Mouse (Mus musculus): Measurements from ENCODE around the gene Mrpl37. TPM values are rescaled to one million over a fixed set of nuclear protein-coding genes. Genes with fewer than 3 reads are reported as not detected.

The Mrpl37 gene
- polyA plus RNA-seq, 1 experiment: 104 TPM

DNA sequence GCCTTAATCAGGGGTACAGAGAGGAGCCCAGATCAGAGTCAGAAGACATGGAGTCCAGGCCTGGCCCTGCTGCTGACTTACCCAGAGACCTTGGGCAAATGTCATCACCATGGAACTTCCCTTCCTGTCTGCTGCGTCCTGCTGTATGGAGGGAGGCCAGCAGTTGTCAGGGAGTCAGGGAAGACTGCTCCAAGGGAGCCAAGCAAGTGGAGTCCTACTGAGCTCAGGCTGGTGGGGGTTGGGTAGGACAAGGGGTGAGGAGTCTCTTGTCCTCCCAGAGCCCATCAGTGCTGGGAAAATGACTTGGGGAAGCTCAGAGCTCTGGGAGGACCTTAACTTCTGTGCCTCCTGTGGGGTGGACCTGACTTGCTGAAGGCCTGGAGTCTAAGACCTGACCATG lies 17.7 kb upstream of the Mrpl37 start:
- 0 out of 2 replicates have a peak, but pooled peaks cover 5% of the 10 kb centered on the region for H3K4me1 ChIP-seq (ENCODE audit: control insufficient read depth, insufficient read depth, insufficient read length, low read length)
- no peak overlapping the region for H3K27ac ChIP-seq (replicated peaks; ENCODE audit: low read depth, low read length)
- no peak overlapping the region for H3K4me3 ChIP-seq (ENCODE audit: insufficient read depth, low read depth, low read length)

DNA sequence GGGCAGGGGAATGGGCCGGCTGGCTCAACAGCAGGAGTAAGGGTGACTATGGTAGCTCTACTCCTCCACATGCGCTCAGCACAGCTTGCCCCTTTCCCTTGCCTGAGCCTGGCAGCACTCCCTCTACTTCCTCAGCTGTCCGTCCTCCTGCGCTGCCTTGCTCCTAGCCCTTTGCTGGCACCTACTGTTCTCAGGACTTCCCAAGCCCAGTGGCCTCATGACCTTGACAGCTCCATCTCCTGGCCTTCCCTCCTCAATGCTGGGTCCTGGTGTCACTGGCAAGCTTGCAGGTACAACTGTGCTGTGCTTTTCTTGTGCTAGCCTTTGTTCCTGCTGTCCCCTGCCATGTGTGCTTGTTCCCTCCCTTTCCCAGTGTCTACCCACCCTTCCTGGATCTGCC lies 16.5 kb upstream of the Mrpl37 start:
- H3K4me3 ChIP-seq (ENCODE audit: insufficient read depth, low read depth, low read length): no peak overlapping the region
- H3K4me1 ChIP-seq (ENCODE audit: control insufficient read depth, insufficient read depth, insufficient read length, low read length): 0 out of 2 replicates have a peak, but pooled peaks cover 5% of the 10 kb centered on the region
- H3K27ac ChIP-seq (replicated peaks; ENCODE audit: low read depth, low read length): no peak overlapping the region

DNA sequence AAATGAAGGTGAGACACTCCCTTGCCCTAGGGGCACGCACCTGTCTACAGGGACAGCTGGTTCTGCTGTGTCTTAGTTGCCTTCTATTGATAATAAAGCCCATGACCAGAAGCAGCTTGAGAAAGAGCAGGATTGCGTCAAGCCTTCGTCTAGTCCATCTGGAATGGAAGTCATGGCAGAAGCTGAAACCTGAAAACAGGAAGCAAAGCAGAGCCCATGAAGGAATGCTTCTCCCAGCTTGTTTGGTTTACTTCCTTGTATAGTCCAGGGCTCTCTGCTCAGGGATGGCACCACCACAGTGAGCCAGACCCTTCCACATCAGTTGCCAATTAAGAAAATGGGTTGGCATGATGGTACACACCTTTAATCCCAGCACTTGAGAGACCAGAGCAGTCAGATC lies 15.5 kb upstream of the Mrpl37 start:
- Histone ChIP-seq H3K4me1 (ENCODE audit: control insufficient read depth, insufficient read depth, insufficient read length, low read length) (0 out of 2 replicates have a peak, but pooled peaks cover 5% of the 10 kb centered on the region), H3K27ac (replicated peaks; ENCODE audit: low read depth, low read length) (no peak overlapping the region), H3K4me3 (ENCODE audit: insufficient read depth, low read depth, low read length) (no peak overlapping the region)

GRCm38 (mm10) chr4:107079716-107080115 lies 13.0 kb upstream of the Mrpl37 start:
- Histone ChIP-seq H3K4me1 (ENCODE audit: control insufficient read depth, insufficient read depth, insufficient read length, low read length) (0 out of 2 replicates have a peak, but pooled peaks cover 5% of the 10 kb centered on the region), H3K4me3 (ENCODE audit: insufficient read depth, low read depth, low read length) (no peak overlapping the region), H3K27ac (replicated peaks; ENCODE audit: low read depth, low read length) (no peak overlapping the region)

GRCm38 (mm10) chr4:107078894-107079293 lies 12.2 kb upstream of the Mrpl37 start:
- Histone ChIP-seq H3K27ac (replicated peaks; ENCODE audit: low read depth, low read length) (no peak overlapping the region), H3K4me1 (ENCODE audit: control insufficient read depth, insufficient read depth, insufficient read length, low read length) (0 out of 2 replicates have a peak, but pooled peaks cover 5% of the 10 kb centered on the region), H3K4me3 (ENCODE audit: insufficient read depth, low read depth, low read length) (no peak overlapping the region)

GRCm38 (mm10) chr4:107075456-107075855 lies 8.8 kb upstream of the Mrpl37 start:
- Histone ChIP-seq H3K4me1 (ENCODE audit: control insufficient read depth, insufficient read depth, insufficient read length, low read length) (0 out of 2 replicates have a peak, but pooled peaks cover 2% of the 10 kb centered on the region), H3K27ac (replicated peaks; ENCODE audit: low read depth, low read length) (no peak overlapping the region), H3K4me3 (ENCODE audit: insufficient read depth, low read depth, low read length) (no peak overlapping the region)

- H3K4me1 ChIP-seq (ENCODE audit: control insufficient read depth, insufficient read depth, insufficient read length, low read length): no peaks in the 10 kb centered on the region
- H3K4me3 ChIP-seq (ENCODE audit: insufficient read depth, low read depth, low read length): no peak overlapping the region
- H3K27ac ChIP-seq (replicated peaks; ENCODE audit: low read depth, low read length): no peak overlapping the region
These were observed 5.7 kb upstream of the Mrpl37 start for GRCm38 (mm10) chr4:107072343-107072742.

DNA sequence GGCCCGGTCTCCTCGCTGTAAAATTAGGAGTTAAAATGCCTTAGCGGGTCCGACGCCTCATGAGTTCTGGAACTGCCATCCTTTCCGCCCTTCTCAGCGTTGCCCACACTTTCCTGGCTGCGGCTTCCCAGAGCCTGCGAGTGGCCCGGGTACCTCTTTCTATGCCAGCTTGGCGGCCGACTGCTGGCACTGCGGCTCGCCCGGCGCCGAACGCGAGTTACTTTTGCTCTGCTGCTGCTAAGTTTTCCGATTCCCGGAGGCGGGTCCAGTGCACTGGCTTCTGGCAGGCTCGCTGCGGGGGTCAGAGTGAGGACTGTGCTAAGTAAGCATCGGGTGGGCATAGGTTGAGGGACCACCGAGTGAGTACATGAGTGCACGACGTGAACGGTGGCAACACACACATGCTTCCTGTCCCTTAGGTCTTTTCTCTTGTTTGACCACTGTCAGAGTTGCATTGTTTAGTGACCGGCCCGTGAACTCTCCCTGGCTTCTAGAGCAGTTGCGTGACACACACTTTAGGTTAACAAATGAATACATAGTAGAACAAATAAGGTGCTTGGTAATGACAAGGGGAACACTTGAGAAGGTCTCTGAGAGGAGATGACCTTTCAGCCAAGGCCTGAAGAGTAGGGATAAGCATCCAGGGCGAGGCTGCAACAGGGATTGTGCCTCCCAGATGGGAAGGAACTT lies 628 bp upstream of the Mrpl37 start:
- H3K4me3 ChIP-seq (ENCODE audit: insufficient read depth, low read depth, low read length): peak overlapping the region; percentile 84
- peaks cover 4% of the 10 kb centered on the region; the same call in 1 of the 2 replicates for H3K4me1 ChIP-seq (ENCODE audit: control insufficient read depth, insufficient read depth, insufficient read length, low read length)
- H3K27ac ChIP-seq (replicated peaks; ENCODE audit: low read depth, low read length): peak overlapping the region; percentile 51

- Histone ChIP-seq H3K27ac (replicated peaks; ENCODE audit: low read depth, low read length) (no peak overlapping the region), H3K4me1 (ENCODE audit: control insufficient read depth, insufficient read depth, insufficient read length, low read length) (peaks cover 4% of the 10 kb centered on the region; the same call in 1 of the 2 replicates), H3K4me3 (ENCODE audit: insufficient read depth, low read depth, low read length) (no peak overlapping the region)
These were observed 2.1 kb downstream of the Mrpl37 start for GRCm38 (mm10) chr4:107064394-107065098.

DNA sequence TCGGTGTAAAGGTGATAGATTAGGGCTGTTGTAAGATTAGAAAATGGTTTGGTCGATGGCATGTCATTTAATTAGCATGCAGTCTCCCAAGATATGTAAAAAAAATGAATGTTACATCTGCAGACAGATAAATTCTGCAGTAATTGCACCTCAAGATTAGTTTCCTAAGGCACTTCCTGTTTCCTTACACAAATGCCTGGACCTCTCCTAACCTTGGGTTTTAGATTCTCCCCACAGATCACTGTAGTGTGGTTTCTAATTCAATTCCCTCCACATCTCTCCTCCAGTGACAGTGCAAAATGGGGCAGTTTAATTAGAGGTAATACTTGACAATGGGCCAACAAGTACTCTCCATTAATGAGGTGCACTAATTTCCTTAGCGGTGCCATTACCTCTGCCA lies 3.5 kb downstream of the Mrpl37 start:
- Histone ChIP-seq H3K27ac (replicated peaks; ENCODE audit: low read depth, low read length) (no peak overlapping the region), H3K4me3 (ENCODE audit: insufficient read depth, low read depth, low read length) (no peak overlapping the region), H3K4me1 (ENCODE audit: control insufficient read depth, insufficient read depth, insufficient read length, low read length) (peaks cover 4% of the 10 kb centered on the region; the same call in 1 of the 2 replicates)

GRCm38 (mm10) chr4:107061560-107061959 lies 5.1 kb downstream of the Mrpl37 start:
- Histone ChIP-seq H3K4me3 (ENCODE audit: insufficient read depth, low read depth, low read length) (no peak overlapping the region), H3K27ac (replicated peaks; ENCODE audit: low read depth, low read length) (no peak overlapping the region), H3K4me1 (ENCODE audit: control insufficient read depth, insufficient read depth, insufficient read length, low read length) (peaks cover 4% of the 10 kb centered on the region; the same call in 1 of the 2 replicates)

- no peaks in the 10 kb centered on the region for H3K4me1 ChIP-seq (ENCODE audit: control insufficient read depth, insufficient read depth, insufficient read length, low read length)
- H3K27ac ChIP-seq (replicated peaks; ENCODE audit: low read depth, low read length): no peak overlapping the region
- no peak overlapping the region for H3K4me3 ChIP-seq (ENCODE audit: insufficient read depth, low read depth, low read length)
These were observed 7.9 kb downstream of the Mrpl37 start for GRCm38 (mm10) chr4:107058781-107059180.

- no peak overlapping the region for H3K4me3 ChIP-seq (ENCODE audit: insufficient read depth, low read depth, low read length)
- H3K27ac ChIP-seq (replicated peaks; ENCODE audit: low read depth, low read length): no peak overlapping the region
- no peaks in the 10 kb centered on the region for H3K4me1 ChIP-seq (ENCODE audit: control insufficient read depth, insufficient read depth, insufficient read length, low read length)
These were observed 8.3 kb downstream of the Mrpl37 start for GRCm38 (mm10) chr4:107058346-107058745.

- no peaks in the 10 kb centered on the region for H3K4me1 ChIP-seq (ENCODE audit: control insufficient read depth, insufficient read depth, insufficient read length, low read length)
- H3K27ac ChIP-seq (replicated peaks; ENCODE audit: low read depth, low read length): no peak overlapping the region
- no peak overlapping the region for H3K4me3 ChIP-seq (ENCODE audit: insufficient read depth, low read depth, low read length)
These were observed 10.6 kb downstream of the Mrpl37 start for GRCm38 (mm10) chr4:107056088-107056487.

DNA sequence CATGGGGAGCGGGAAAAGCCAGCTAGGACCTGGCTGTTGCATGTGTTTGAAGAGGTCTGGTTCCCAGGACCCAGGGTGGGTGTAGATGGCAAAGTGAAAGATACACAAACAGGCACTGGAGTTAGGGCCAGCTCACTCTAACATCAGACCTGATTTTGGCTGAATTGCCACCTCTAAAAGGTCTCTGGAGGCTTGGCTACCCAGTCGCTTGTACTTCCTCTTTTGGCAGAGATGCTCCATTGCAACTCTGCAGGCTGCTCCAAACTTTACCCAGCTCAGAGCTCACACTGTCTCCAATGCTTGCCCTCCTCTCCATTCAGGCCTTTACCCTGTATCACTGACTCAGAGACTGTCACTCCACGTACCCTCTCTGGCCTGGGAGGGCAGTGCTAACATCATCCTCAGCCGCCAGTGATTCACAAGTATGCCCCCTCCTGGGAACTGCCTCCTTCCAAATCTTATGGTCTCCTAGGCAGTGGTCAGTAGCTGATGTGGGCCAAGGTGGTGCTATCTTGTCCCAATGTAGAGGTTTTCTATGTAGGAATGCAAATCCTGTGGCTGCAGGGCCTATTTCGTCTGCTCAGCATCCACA lies 13.6 kb downstream of the Mrpl37 start:
- no peak overlapping the region for H3K4me3 ChIP-seq (ENCODE audit: insufficient read depth, low read depth, low read length)
- peaks cover 2% of the 10 kb centered on the region; the same call in 1 of the 2 replicates for H3K4me1 ChIP-seq (ENCODE audit: control insufficient read depth, insufficient read depth, insufficient read length, low read length)
- H3K27ac ChIP-seq (replicated peaks; ENCODE audit: low read depth, low read length): no peak overlapping the region

Data from brown adipose tissue, adult 24 weeks (tissue).